Mouse (Mus musculus): ENCODE measurements around the gene Zfp51.
"Not testable (repeated sequence)": the region's sequence is repeated elsewhere in the genome, so short reads cannot be mapped to it uniquely, and the experiment has no call there.

Zfp51 gene

GRCm38 (mm10) chr17:21450138-21450704, at the start of gene Zfp51:
Gene Zfp51 (plus strand): TSS chr17:21450374.
- DNase-seq (ENCODE audit: low read depth, low spot score), result peak; percentile 70

- peak; percentile 46 for DNase-seq (ENCODE audit: low read depth, low spot score)
Measured at GRCm38 (mm10) chr17:21422664-21423599, 27.2 kb upstream of the Zfp51 start, which contains the start of gene Zfp54. Gene Zfp54 (plus strand): TSS chr17:21423227.

- not testable (repeated sequence) for DNase-seq (ENCODE audit: low read depth, low spot score)
Measured at GRCm38 (mm10) chr17:21438806-21439400, 11.3 kb upstream of the Zfp51 start.

- peak; percentile 68 for DNase-seq (ENCODE audit: low read depth, low spot score)
Measured at GRCm38 (mm10) chr17:21449669-21450068, 505 bp upstream of the Zfp51 start.

GRCm38 (mm10) chr17:21463550-21463949, 13.4 kb downstream of the Zfp51 start:
- DNase-seq (ENCODE audit: low read depth, low spot score), result no peak

GRCm38 (mm10) chr17:21472032-21472652, 22.0 kb downstream of the Zfp51 start:
- no peak for DNase-seq (ENCODE audit: low read depth, low spot score)

- DNase-seq (ENCODE audit: low read depth, low spot score), result no peak
Measured at GRCm38 (mm10) chr17:21472653-21473307, 22.6 kb downstream of the Zfp51 start.

GRCm38 (mm10) chr17:21473362-21474190, 23.4 kb downstream of the Zfp51 start:
- no peak for DNase-seq (ENCODE audit: low read depth, low spot score)

- not testable (repeated sequence) for DNase-seq (ENCODE audit: low read depth, low spot score)
Measured at GRCm38 (mm10) chr17:21474729-21475128, 24.6 kb downstream of the Zfp51 start.

- not testable (repeated sequence) for DNase-seq (ENCODE audit: low read depth, low spot score)
Measured at GRCm38 (mm10) chr17:21475290-21475689, 25.1 kb downstream of the Zfp51 start.

- DNase-seq (ENCODE audit: low read depth, low spot score), result not testable (repeated sequence)
Measured at GRCm38 (mm10) chr17:21476351-21476750, 26.2 kb downstream of the Zfp51 start.

- not testable (repeated sequence) for DNase-seq (ENCODE audit: low read depth, low spot score)
Measured at GRCm38 (mm10) chr17:21478103-21478777, 28.1 kb downstream of the Zfp51 start.

GRCm38 (mm10) chr17:21488760-21489499, 38.8 kb downstream of the Zfp51 start, which contains the start of gene Zfp53:
Gene Zfp53 (plus strand): TSS chr17:21488998.
- DNase-seq (ENCODE audit: low read depth, low spot score), result peak; percentile 72

GRCm38 (mm10) chr17:21489500-21490001, 39.4 kb downstream of the Zfp51 start:
- no peak for DNase-seq (ENCODE audit: low read depth, low spot score)

GRCm38 (mm10) chr17:21501365-21501764, 51.2 kb downstream of the Zfp51 start:
- no peak for DNase-seq (ENCODE audit: low read depth, low spot score)

GRCm38 (mm10) chr17:21504524-21504923, 54.4 kb downstream of the Zfp51 start:
- no peak for DNase-seq (ENCODE audit: low read depth, low spot score)

- no peak for DNase-seq (ENCODE audit: low read depth, low spot score)
Measured at GRCm38 (mm10) chr17:21506258-21506657, 56.1 kb downstream of the Zfp51 start.

GRCm38 (mm10) chr17:21509756-21510155, 59.6 kb downstream of the Zfp51 start:
- DNase-seq (ENCODE audit: low read depth, low spot score), result no peak
